Mouse (Mus musculus) forebrain, postnatal 0 days (tissue): ENCODE data around the gene Olfr875. TPM values are rescaled to one million over a fixed set of nuclear protein-coding genes. Genes with fewer than 3 reads are reported as not detected.
A peak's percentile ranks its signal among the peaks of the same experiment; 100 is the strongest.

Source experiments
- ATAC-seq: fragments of 200-750 bp; cut with Nextera tagmentation; 2 replicates; pipeline ENCODE4 v1.8.0; 2017; ENCODE audit warnings: mild to moderate bottlenecking, moderate library complexity
- DNase-seq: peaks from one replicate; pipeline ENCODE4 v3.0.0-alpha.2; 2015
- H3K27ac ChIP-seq: fragments of 300-500 bp; sonication (generic); 2 replicates; pipeline ENCODE4 v1.5.1; 2014; ENCODE audit warnings: low read depth, mild to moderate bottlenecking, antibody characterized with exemption, low read length, moderate library complexity, mixed read lengths
- H3K27me3 ChIP-seq: fragments of 300-500 bp; sonication (generic); 2 replicates; pipeline ENCODE4 v1.6.1; 2014; ENCODE audit warnings: mild to moderate bottlenecking, low read length, mixed read lengths; ENCODE audit not compliant: insufficient read depth
- H3K36me3 ChIP-seq: fragments of 300-500 bp; sonication (generic); 2 replicates; pipeline ENCODE4 v1.6.1; 2014; ENCODE audit warnings: mild to moderate bottlenecking, moderate library complexity; ENCODE audit not compliant: insufficient read depth
- H3K4me1 ChIP-seq: fragments of 300-500 bp; sonication (generic); 2 replicates; pipeline ENCODE4 v1.6.1; 2014; ENCODE audit warnings: antibody characterized with exemption; ENCODE audit not compliant: insufficient read depth
- H3K4me2 ChIP-seq: fragments of 300-500 bp; sonication (generic); 2 replicates; pipeline ENCODE4 v1.6.1; 2014; ENCODE audit warnings: low read depth, mild to moderate bottlenecking, moderate library complexity
- H3K4me3 ChIP-seq: fragments of 300-500 bp; sonication (generic); 2 replicates; pipeline ENCODE4 v1.5.1; 2014; ENCODE audit warnings: low read depth, low read length, mixed read lengths
- H3K9ac ChIP-seq: fragments of 300-500 bp; sonication (generic); 2 replicates; pipeline ENCODE4 v1.6.1; 2014; ENCODE audit warnings: mild to moderate bottlenecking
- H3K9me3 ChIP-seq: fragments of 300-500 bp; sonication (generic); 2 replicates; pipeline ENCODE4 v1.6.1; 2016; ENCODE audit warnings: low read length
- CTCF ChIP-seq: sonication (generic); IDR thresholded peaks from 2 replicates; pipeline ENCODE4 v1.5.1; 2016; ENCODE audit warnings: antibody characterized with exemption, control low read depth, low read depth
- WGBS: fragments of 180-500 bp; shearing (Covaris S2); extraction: QIAGEN DNeasy Blood & Tissue Kit; methylation state at CpG from one replicate; pipeline ENCODE4 v1.1.7; 2014; 5-methylcytosine and 5-hydroxymethylcytosine counted together
- polyA plus RNA-seq: library from polyadenylated mRNA; unstranded; fragments of >200 nt; fragmentation: Nextera tagmentation; extraction: Ambion mirVana; gene quantifications from 2 replicates; pipeline ENCODE4 v1.2.1, GENCODE M21; 2015
- total RNA-seq: library from RNA; depleted of rRNA; stranded (reverse); fragments of >200 nt; gene quantifications from 2 replicates; pipeline ENCODE4 v1.2.3, GENCODE M21; 2014; rRNA removed

Olfr875 gene
- total and polyA plus RNA-seq, 2 experiments from 2014 or later: 0.16 TPM; not detected in 1

- DNase-seq (no peak), ATAC-seq (no peak)
- Histone ChIP-seq H3K27me3 (no peaks in the 10 kb centered on the region), H3K36me3 (no peaks in the 10 kb centered on the region), H3K9ac (no peak overlapping the region), H3K9me3 (no peaks in the 10 kb centered on the region), H3K4me3 (no peak overlapping the region), H3K4me1 (no peaks in the 10 kb centered on the region), H3K4me2 (no peak overlapping the region), H3K27ac (no peak overlapping the region)
- no peak for TF ChIP-seq CTCF
Measured at GRCm38 (mm10) chr9:37807235-37807634, 35.6 kb downstream of the Olfr875 start.

GRCm38 (mm10) chr9:37808456-37808855 is 36.8 kb downstream of the Olfr875 start:
- Histone ChIP-seq H3K9me3 (no peaks in the 10 kb centered on the region), H3K4me1 (no peaks in the 10 kb centered on the region), H3K36me3 (no peaks in the 10 kb centered on the region), H3K27me3 (no peaks in the 10 kb centered on the region), H3K9ac (no peak overlapping the region), H3K4me3 (no peak overlapping the region), H3K27ac (no peak overlapping the region), H3K4me2 (no peak overlapping the region)
- 84% methylated on average over 3 of the region's 3 CpGs for WGBS
- DNase-seq (no peak), ATAC-seq (no peak)
- TF ChIP-seq CTCF: no peak

GRCm38 (mm10) chr9:37808976-37809375 is 37.3 kb downstream of the Olfr875 start:
- no peak overlapping the region for H3K4me2 ChIP-seq

GRCm38 (mm10) chr9:37814696-37815095 is 43.0 kb downstream of the Olfr875 start:
- Histone ChIP-seq H3K36me3 (no peaks in the 10 kb centered on the region), H3K27ac (no peak overlapping the region), H3K4me2 (no peak overlapping the region), H3K4me1 (no peaks in the 10 kb centered on the region), H3K9me3 (no peaks in the 10 kb centered on the region), H3K4me3 (no peak overlapping the region), H3K9ac (no peak overlapping the region), H3K27me3 (no peaks in the 10 kb centered on the region)
- no peak for TF ChIP-seq CTCF
- ATAC-seq (peak; percentile 97), DNase-seq (peak; percentile 77)
- WGBS: 29% methylated on average over 3 of the region's 3 CpGs

More at GRCm38 (mm10) chr9:37808976-37809375, 37.3 kb downstream of the Olfr875 start:
- H3K9ac ChIP-seq: no peak overlapping the region
- no peak overlapping the region for H3K27ac ChIP-seq
- no peaks in the 10 kb centered on the region for H3K36me3 ChIP-seq
- ATAC-seq (no peak), DNase-seq (peak; percentile 11)
- H3K9me3 ChIP-seq: no peaks in the 10 kb centered on the region
- no peak overlapping the region for H3K4me3 ChIP-seq
- no peaks in the 10 kb centered on the region for H3K27me3 ChIP-seq
- H3K4me1 ChIP-seq: no peaks in the 10 kb centered on the region
- TF ChIP-seq CTCF: no peak
- 55% methylated on average over 2 of the region's 2 CpGs for WGBS

Other genes starting within 250 kb of the Olfr875 start
- 29.0 and 144 TPM in 2 replicates for gene Esam, start 243.8 kb upstream of the Olfr875 start, total RNA-seq
- gene Esam, start 243.8 kb upstream of the Olfr875 start, polyA plus RNA-seq: 36.3 and 37.3 TPM in 2 replicates
- gene Vsig2, start 232.6 kb upstream of the Olfr875 start, total RNA-seq: 2.4 and 2.5 TPM in 2 replicates
- gene Vsig2, start 232.6 kb upstream of the Olfr875 start, polyA plus RNA-seq: 1.2 and 1.3 TPM in 2 replicates
- 76.2 and 112 TPM in 2 replicates for gene Nrgn, start 219.0 kb upstream of the Olfr875 start, total RNA-seq
- 152 and 176 TPM in 2 replicates for gene Nrgn, start 219.0 kb upstream of the Olfr875 start, polyA plus RNA-seq
- gene Siae, start 216.2 kb upstream of the Olfr875 start, total RNA-seq: 9.2 and 13.8 TPM in 2 replicates
- 8.9 and 13.7 TPM in 2 replicates for gene Siae, start 216.2 kb upstream of the Olfr875 start, polyA plus RNA-seq
- 2.4 and 5.3 TPM in 2 replicates for gene Spa17, start 158.1 kb upstream of the Olfr875 start, total RNA-seq
- gene Spa17, start 158.1 kb upstream of the Olfr875 start, polyA plus RNA-seq: 10.2 and 10.8 TPM in 2 replicates
- 63.5 and 72.6 TPM in 2 replicates for gene Tbrg1, start 114.5 kb upstream of the Olfr875 start, total RNA-seq
- gene Tbrg1, start 114.5 kb upstream of the Olfr875 start, polyA plus RNA-seq: 84.3 and 97.0 TPM in 2 replicates
- 0.08 and 1.8 TPM in 2 replicates for gene Panx3, start 102.6 kb upstream of the Olfr875 start, total RNA-seq
- not detected in 2 replicates for gene Panx3, start 102.6 kb upstream of the Olfr875 start, polyA plus RNA-seq
- gene Olfr160, start 55.6 kb upstream of the Olfr875 start, total RNA-seq: not detected in 2 replicates
- not detected in 2 replicates for gene Olfr160, start 55.6 kb upstream of the Olfr875 start, polyA plus RNA-seq
- not detected in 2 replicates for gene Olfr874, start 26.8 kb upstream of the Olfr875 start, total RNA-seq
- not detected in 2 replicates for gene Olfr874, start 26.8 kb upstream of the Olfr875 start, polyA plus RNA-seq
- gene Olfr876, start 31.2 kb downstream of the Olfr875 start, total RNA-seq: not detected in 2 replicates
- not detected in 2 replicates for gene Olfr876, start 31.2 kb downstream of the Olfr875 start, polyA plus RNA-seq
- gene Olfr877, start 82.4 kb downstream of the Olfr875 start, total RNA-seq: not detected in 2 replicates
- 0.11 TPM in 1 of 2 replicates, not detected in the other for gene Olfr877, start 82.4 kb downstream of the Olfr875 start, polyA plus RNA-seq
- gene Olfr145, start 124.9 kb downstream of the Olfr875 start, total RNA-seq: not detected in 2 replicates
- gene Olfr145, start 124.9 kb downstream of the Olfr875 start, polyA plus RNA-seq: not detected in 2 replicates
- not detected in 2 replicates for gene Olfr878, start 146.0 kb downstream of the Olfr875 start, total RNA-seq
- not detected in 2 replicates for gene Olfr878, start 146.0 kb downstream of the Olfr875 start, polyA plus RNA-seq
- gene Olfr881, start 220.0 kb downstream of the Olfr875 start, total RNA-seq: not detected in 2 replicates
- not detected in 2 replicates for gene Olfr881, start 220.0 kb downstream of the Olfr875 start, polyA plus RNA-seq